Mouse (Mus musculus) ZHBTc4 (cell line): ENCODE measurements around the gene Bfsp1.

Experiments used
- DNase-seq: peaks from one replicate; pipeline ENCODE4 v3.0.0-alpha.2; 2011; ENCODE audit warnings: low read depth, low spot score

Bfsp1 gene

GRCm38 (mm10) chr2:143853447-143853846, 9.5 kb downstream of the Bfsp1 start:
- DNase-seq: no peak

- DNase-seq: peak; percentile 58
Observed at GRCm38 (mm10) chr2:143852295-143853275, 10.4 kb downstream of the Bfsp1 start.

GRCm38 (mm10) chr2:143851354-143852221, 11.4 kb downstream of the Bfsp1 start:
- no peak for DNase-seq

- no peak for DNase-seq
Observed at GRCm38 (mm10) chr2:143847291-143847690, 15.7 kb downstream of the Bfsp1 start.

- DNase-seq: no peak
Observed at GRCm38 (mm10) chr2:143846799-143847198, 16.2 kb downstream of the Bfsp1 start.

GRCm38 (mm10) chr2:143844779-143845178, 18.2 kb downstream of the Bfsp1 start:
- no peak for DNase-seq

- no peak for DNase-seq
Observed at GRCm38 (mm10) chr2:143841536-143841935, 21.4 kb downstream of the Bfsp1 start.

GRCm38 (mm10) chr2:143840895-143841294, 22.1 kb downstream of the Bfsp1 start:
- DNase-seq: no peak

GRCm38 (mm10) chr2:143839458-143839857, 23.5 kb downstream of the Bfsp1 start:
- DNase-seq: no peak

GRCm38 (mm10) chr2:143838698-143839097, 24.3 kb downstream of the Bfsp1 start:
- no peak for DNase-seq

GRCm38 (mm10) chr2:143837291-143837701, 25.7 kb downstream of the Bfsp1 start:
- peak; percentile 85 for DNase-seq

GRCm38 (mm10) chr2:143835820-143836219, 27.2 kb downstream of the Bfsp1 start:
- DNase-seq: peak; percentile 60

- DNase-seq: no peak
Observed at GRCm38 (mm10) chr2:143834082-143834481, 28.9 kb downstream of the Bfsp1 start.

GRCm38 (mm10) chr2:143832721-143833120, 30.3 kb downstream of the Bfsp1 start:
- DNase-seq: no peak

- DNase-seq: no peak
Observed at GRCm38 (mm10) chr2:143831645-143832044, 31.3 kb downstream of the Bfsp1 start.

- no peak for DNase-seq
Observed at GRCm38 (mm10) chr2:143813461-143813860, 49.5 kb downstream of the Bfsp1 start.

- DNase-seq: no peak
Observed at GRCm38 (mm10) chr2:143812262-143812661, 50.7 kb downstream of the Bfsp1 start.

- DNase-seq: peak; percentile 49
Observed at GRCm38 (mm10) chr2:143808789-143809188, 54.2 kb downstream of the Bfsp1 start.

GRCm38 (mm10) chr2:143806924-143807664, 55.9 kb downstream of the Bfsp1 start:
- no peak for DNase-seq

GRCm38 (mm10) chr2:143806140-143806923, 56.6 kb downstream of the Bfsp1 start:
- DNase-seq: peak; percentile 40

- no peak for DNase-seq
Observed at GRCm38 (mm10) chr2:143801097-143801496, 61.9 kb downstream of the Bfsp1 start.
